Mouse (Mus musculus) midbrain, embryonic 11.5 days (tissue): ENCODE data around the gene Ern1. TPM values are rescaled to one million over a fixed set of nuclear protein-coding genes. Genes with fewer than 3 reads are reported as not detected.

Experiments used
- ATAC-seq: fragments of 200-750 bp; cut with Nextera tagmentation; 2 replicates; pipeline ENCODE4 v1.8.0; 2017; ENCODE audit warnings: moderate TSS enrichment, moderate library complexity; ENCODE audit not compliant: low FRiP score
- DNase-seq: peaks from one replicate; pipeline ENCODE4 v3.0.0; 2015; ENCODE audit warnings: low spot score; ENCODE audit errors: missing footprints
- H3K27ac ChIP-seq: fragments of 300-500 bp; sonication (generic); 2 replicates; pipeline ENCODE4 v1.5.1; 2014; ENCODE audit warnings: low read depth, low read length
- H3K27me3 ChIP-seq: fragments of 300-500 bp; sonication (generic); 2 replicates; pipeline ENCODE4 v1.6.1; 2014; ENCODE audit warnings: mild to moderate bottlenecking, low read length, moderate library complexity, mixed read lengths; ENCODE audit not compliant: control insufficient read depth, insufficient read depth
- H3K36me3 ChIP-seq: fragments of 300-500 bp; sonication (generic); 2 replicates; pipeline ENCODE4 v1.6.1; 2014; ENCODE audit warnings: mild to moderate bottlenecking, low read length, moderate library complexity, mixed read lengths; ENCODE audit not compliant: control insufficient read depth, insufficient read depth
- H3K4me1 ChIP-seq: fragments of 300-500 bp; sonication (generic); 2 replicates; pipeline ENCODE4 v1.6.1; 2014; ENCODE audit warnings: low read length; ENCODE audit not compliant: control insufficient read depth, insufficient read depth
- H3K4me2 ChIP-seq: fragments of 300-500 bp; sonication (generic); 2 replicates; pipeline ENCODE4 v1.6.1; 2014; ENCODE audit warnings: mild to moderate bottlenecking, moderate library complexity
- H3K4me3 ChIP-seq: fragments of 300-500 bp; sonication (generic); 2 replicates; pipeline ENCODE4 v1.5.1; 2014; ENCODE audit warnings: low read depth, low read length
- H3K9ac ChIP-seq: fragments of 300-500 bp; sonication (generic); 2 replicates; pipeline ENCODE4 v1.6.1; 2014; ENCODE audit warnings: low read length
- H3K9me3 ChIP-seq: fragments of 300-500 bp; sonication (generic); 2 replicates; pipeline ENCODE4 v1.6.1; 2016; ENCODE audit warnings: low read length; ENCODE audit not compliant: control insufficient read depth
- WGBS: fragments of 180-500 bp; shearing (Covaris S2); extraction: QIAGEN DNeasy Blood & Tissue Kit; methylation state at CpG from one replicate; pipeline ENCODE4 v1.1.7; 2014; 5-methylcytosine and 5-hydroxymethylcytosine counted together
- polyA plus RNA-seq: library from polyadenylated mRNA; unstranded; fragments of >200 nt; fragmentation: Nextera tagmentation; extraction: Ambion mirVana; gene quantifications from 2 replicates; pipeline ENCODE4 v1.2.1, GENCODE M21; 2014

Ern1 gene
- polyA plus RNA-seq, 1 experiment from 2014 or later, result 4.6 TPM

- no peak overlapping the region for H3K27ac ChIP-seq
- no peaks in the 10 kb centered on the region for H3K4me1 ChIP-seq
- no peak overlapping the region for H3K9ac ChIP-seq
- peak; percentile 57; the same call in 1 of the 2 replicates for ATAC-seq
- DNase-seq, result peak; percentile 98
- no peak overlapping the region for H3K4me3 ChIP-seq
- no peaks in the 10 kb centered on the region for H3K9me3 ChIP-seq
- WGBS, result 55% methylated on average over 4 of the region's 4 CpGs
- H3K27me3 ChIP-seq, result no peaks in the 10 kb centered on the region
- H3K36me3 ChIP-seq, result no peaks in the 10 kb centered on the region
- H3K4me2 ChIP-seq, result no peak overlapping the region
Observed at GRCm38 (mm10) chr11:106418622-106419196, 68.9 kb downstream of the Ern1 start.

- Histone ChIP-seq H3K27me3 (no peaks in the 10 kb centered on the region), H3K27ac (no peak overlapping the region), H3K9ac (no peak overlapping the region), H3K36me3 (no peaks in the 10 kb centered on the region), H3K4me2 (no peak overlapping the region), H3K4me3 (no peak overlapping the region), H3K9me3 (no peaks in the 10 kb centered on the region), H3K4me1 (no peaks in the 10 kb centered on the region)
- DNase-seq, result no peak
- WGBS, result 93% methylated on average over 2 of the region's 2 CpGs
- ATAC-seq, result no peak
Observed at GRCm38 (mm10) chr11:106417860-106418259, 69.8 kb downstream of the Ern1 start.

DNA sequence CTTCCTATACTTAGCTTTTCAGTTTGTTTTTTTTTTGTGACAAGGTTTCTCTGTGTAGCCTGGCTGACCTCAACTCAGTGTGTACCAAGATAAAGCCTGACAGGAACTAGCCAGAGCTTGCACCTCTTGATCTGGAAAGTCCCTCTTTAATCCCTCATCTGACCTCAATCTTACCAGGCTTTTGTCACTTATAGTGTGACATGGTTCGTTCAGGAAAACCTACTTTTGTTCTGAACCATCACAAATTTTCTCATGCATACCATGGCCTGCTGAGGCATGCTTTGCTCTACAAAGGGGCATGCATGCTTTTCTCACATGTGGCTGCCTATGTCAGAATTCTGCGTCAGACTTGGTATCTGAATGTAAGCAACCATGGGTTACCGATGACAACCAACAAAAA, 71.3 kb downstream of the Ern1 start:
- Histone ChIP-seq H3K27me3 (no peaks in the 10 kb centered on the region), H3K9ac (no peak overlapping the region), H3K36me3 (no peaks in the 10 kb centered on the region), H3K9me3 (no peaks in the 10 kb centered on the region), H3K4me2 (no peak overlapping the region), H3K4me1 (no peaks in the 10 kb centered on the region), H3K4me3 (no peak overlapping the region), H3K27ac (no peak overlapping the region)
- peak; percentile 4 for DNase-seq
- no peak for ATAC-seq
- 70% methylated on average over 3 of the region's 3 CpGs for WGBS

DNA sequence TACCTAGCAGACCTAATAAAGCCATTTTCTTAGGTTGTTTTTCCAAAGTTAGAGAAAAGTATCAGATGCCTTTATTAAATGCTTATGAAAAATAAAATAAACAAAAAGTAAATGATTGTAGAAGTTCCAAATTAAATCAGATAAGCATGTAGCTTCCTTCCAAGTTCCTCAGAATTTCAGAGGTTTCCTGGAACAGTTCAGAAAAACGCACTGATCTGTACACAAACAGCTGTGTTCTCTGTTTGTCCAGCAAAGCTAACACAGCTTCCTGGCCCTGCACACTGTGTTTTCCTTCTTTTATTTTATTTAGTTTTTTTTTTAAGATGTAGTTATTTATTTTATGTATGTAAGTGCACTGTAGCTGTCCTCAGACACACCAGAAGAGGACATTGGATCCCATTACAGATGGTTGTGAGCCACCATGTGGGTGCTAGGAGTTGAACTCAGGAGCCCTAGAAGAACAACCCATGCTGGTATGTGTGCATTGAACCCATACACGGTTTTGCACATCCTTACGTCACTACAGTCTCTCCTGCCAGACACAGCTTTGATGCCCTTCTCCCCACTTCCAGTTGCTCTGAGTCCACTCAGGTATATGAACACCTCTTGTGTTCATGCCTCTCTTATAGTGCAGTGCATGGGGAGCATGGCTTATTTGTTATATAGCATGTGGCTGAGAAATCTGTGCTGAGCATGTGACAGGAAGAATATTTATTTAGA, 74.9 kb downstream of the Ern1 start:
- no peak overlapping the region for H3K9ac ChIP-seq
- no peaks in the 10 kb centered on the region for H3K4me1 ChIP-seq
- DNase-seq, result no peak
- H3K9me3 ChIP-seq, result no peaks in the 10 kb centered on the region
- no peak for ATAC-seq
- no peak overlapping the region for H3K27ac ChIP-seq
- H3K4me2 ChIP-seq, result no peak overlapping the region
- no peak overlapping the region for H3K4me3 ChIP-seq
- H3K36me3 ChIP-seq, result no peaks in the 10 kb centered on the region
- H3K27me3 ChIP-seq, result no peaks in the 10 kb centered on the region
- WGBS, result 92% methylated on average over 3 of the region's 3 CpGs

DNA sequence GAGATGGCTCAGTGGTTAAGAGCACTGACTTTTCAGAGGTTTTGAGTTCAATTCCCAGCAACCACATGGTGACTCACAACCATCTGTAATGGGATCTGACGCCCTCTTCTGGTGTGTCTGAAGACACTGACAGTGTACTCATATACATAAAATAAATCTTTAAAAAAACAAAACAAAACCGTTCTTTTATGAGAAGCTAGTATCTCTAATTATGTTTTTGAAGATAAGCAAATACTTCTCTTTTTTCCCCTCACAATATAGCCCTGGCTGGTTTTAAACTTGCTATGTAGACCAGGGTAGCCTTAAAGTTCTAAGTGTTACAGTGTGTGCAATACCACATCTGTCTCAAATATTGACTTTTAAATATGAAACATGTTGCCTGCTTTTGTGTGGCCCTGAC, 76.5 kb downstream of the Ern1 start:
- H3K4me2 ChIP-seq, result no peak overlapping the region
- ATAC-seq (no peak), DNase-seq (no peak)
- no peak overlapping the region for H3K9ac ChIP-seq
- H3K4me1 ChIP-seq, result no peaks in the 10 kb centered on the region
- no peaks in the 10 kb centered on the region for H3K27me3 ChIP-seq
- H3K9me3 ChIP-seq, result no peaks in the 10 kb centered on the region
- whole genome bisulfite sequencing, result 87% methylated on average over 2 of the region's 2 CpGs
- no peak overlapping the region for H3K27ac ChIP-seq
- H3K4me3 ChIP-seq, result no peak overlapping the region
- H3K36me3 ChIP-seq, result no peaks in the 10 kb centered on the region

DNA sequence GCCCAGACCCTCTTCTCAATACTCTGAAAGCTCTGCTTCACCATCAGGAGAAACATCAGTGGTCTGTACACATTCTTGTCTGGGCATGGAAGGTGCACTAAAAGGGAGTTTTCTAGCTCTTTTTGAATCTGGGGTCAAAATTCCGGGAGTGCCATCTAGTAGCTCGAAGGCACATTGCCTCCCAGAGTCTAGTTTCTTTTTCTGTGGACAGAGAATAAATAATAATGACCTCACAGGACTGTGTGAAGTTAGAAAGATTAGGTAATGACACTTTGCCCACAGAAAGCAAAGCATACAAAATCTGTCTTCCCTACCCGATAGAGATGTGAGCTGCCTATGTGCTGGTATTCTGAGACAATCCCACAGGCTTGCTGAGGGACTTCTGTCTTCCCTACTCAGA, 77.1 kb downstream of the Ern1 start:
- ATAC-seq, result no peak
- no peaks in the 10 kb centered on the region for H3K4me1 ChIP-seq
- no peak overlapping the region for H3K4me3 ChIP-seq
- DNase-seq, result no peak
- no peaks in the 10 kb centered on the region for H3K27me3 ChIP-seq
- no peak overlapping the region for H3K4me2 ChIP-seq
- WGBS, result 84% methylated on average over 3 of the region's 3 CpGs
- H3K9me3 ChIP-seq, result no peaks in the 10 kb centered on the region
- H3K27ac ChIP-seq, result no peak overlapping the region
- H3K9ac ChIP-seq, result no peak overlapping the region
- H3K36me3 ChIP-seq, result no peaks in the 10 kb centered on the region

DNA sequence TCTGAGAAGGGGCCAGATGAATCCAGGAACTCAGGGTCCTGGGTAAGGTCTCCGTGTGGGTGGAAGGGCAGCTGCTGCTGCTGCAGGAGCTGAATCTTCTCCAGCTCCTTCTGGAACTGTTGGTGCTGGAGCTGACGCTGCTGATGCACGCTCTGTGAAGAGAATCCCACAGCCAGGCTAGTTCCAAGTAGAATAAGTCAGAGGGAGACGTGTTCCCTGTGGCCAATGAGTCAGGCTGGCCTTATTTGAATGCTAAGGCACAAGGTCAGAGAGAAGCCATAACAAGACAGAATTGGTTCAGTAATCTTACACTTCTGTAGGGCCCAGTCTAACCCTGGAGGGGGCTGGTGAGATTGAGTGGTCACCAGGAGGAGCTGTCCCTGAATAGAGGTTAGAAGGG, 77.6 kb downstream of the Ern1 start:
- H3K4me1 ChIP-seq, result no peaks in the 10 kb centered on the region
- DNase-seq, result peak; percentile 39
- H3K27ac ChIP-seq, result no peak overlapping the region
- H3K9ac ChIP-seq, result no peak overlapping the region
- no peak overlapping the region for H3K4me3 ChIP-seq
- no peaks in the 10 kb centered on the region for H3K27me3 ChIP-seq
- no peak for ATAC-seq
- H3K4me2 ChIP-seq, result no peak overlapping the region
- H3K36me3 ChIP-seq, result no peaks in the 10 kb centered on the region
- no peaks in the 10 kb centered on the region for H3K9me3 ChIP-seq
- WGBS, result 72% methylated on average over 4 of the region's 4 CpGs

GRCm38 (mm10) chr11:106398481-106398880, 89.2 kb downstream of the Ern1 start:
- Histone ChIP-seq H3K4me1 (no peaks in the 10 kb centered on the region), H3K9me3 (no peaks in the 10 kb centered on the region), H3K4me2 (no peak overlapping the region), H3K4me3 (no peak overlapping the region), H3K27ac (no peak overlapping the region), H3K9ac (no peak overlapping the region), H3K36me3 (no peaks in the 10 kb centered on the region; the same call in 1 of the 2 replicates), H3K27me3 (no peaks in the 10 kb centered on the region)
- DNase-seq (no peak), ATAC-seq (no peak)
- WGBS, result 94% methylated on average over 8 of the region's 8 CpGs

DNA sequence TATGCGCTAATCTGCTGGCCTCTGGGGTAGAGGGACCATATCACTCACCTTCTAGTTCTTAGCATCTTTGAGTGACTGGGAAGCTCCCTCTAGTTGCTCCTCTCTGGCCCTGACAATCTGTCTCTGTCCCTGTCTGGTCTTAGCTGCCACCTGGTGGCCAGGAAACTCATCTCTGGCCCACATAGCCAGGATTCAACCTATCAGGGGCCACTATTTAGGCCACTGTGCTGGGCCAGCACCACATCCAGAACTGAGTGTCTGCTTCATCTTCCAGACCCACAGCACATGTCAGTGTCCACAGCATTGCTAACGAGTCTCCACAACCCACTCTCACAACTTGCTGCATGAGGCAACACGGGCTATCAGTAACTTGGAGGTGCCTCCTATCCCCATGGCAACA, 90.0 kb downstream of the Ern1 start:
- Histone ChIP-seq H3K4me1 (no peaks in the 10 kb centered on the region), H3K27me3 (no peaks in the 10 kb centered on the region), H3K36me3 (no peaks in the 10 kb centered on the region; the same call in 1 of the 2 replicates), H3K9ac (no peak overlapping the region), H3K4me3 (no peak overlapping the region), H3K27ac (no peak overlapping the region), H3K9me3 (no peaks in the 10 kb centered on the region), H3K4me2 (no peak overlapping the region)
- WGBS, result 78% methylated on average over 3 of the region's 3 CpGs
- no peak for DNase-seq
- ATAC-seq, result no peak
